Mouse (Mus musculus): ENCODE results near the gene Glp2r. TPM values are rescaled to one million over a fixed set of nuclear protein-coding genes. Genes with fewer than 3 reads are reported as not detected.

Gene Glp2r
- polyA plus RNA-seq, 1 experiment from 2014 or later, result 0.18 TPM

GRCm38 (mm10) chr11:67672140-67672539 lies 98.8 kb downstream of the Glp2r start:
- Histone ChIP-seq H3K27me3 (replicated peaks) (no peaks in the 10 kb centered on the region), H3K9ac (no peak overlapping the region), H3K9me3 (replicated peaks) (no peaks in the 10 kb centered on the region), H3K4me3 (no peak overlapping the region), H3K4me1 (no peaks in the 10 kb centered on the region), H3K36me3 (no peaks in the 10 kb centered on the region), H3K4me2 (no peak overlapping the region), H3K27ac (no peak overlapping the region)
- ATAC-seq, result no peak
- 51% methylated on average over 5 of the region's 5 CpGs for WGBS (ENCODE audit: insufficient replicate concordance)

DNA sequence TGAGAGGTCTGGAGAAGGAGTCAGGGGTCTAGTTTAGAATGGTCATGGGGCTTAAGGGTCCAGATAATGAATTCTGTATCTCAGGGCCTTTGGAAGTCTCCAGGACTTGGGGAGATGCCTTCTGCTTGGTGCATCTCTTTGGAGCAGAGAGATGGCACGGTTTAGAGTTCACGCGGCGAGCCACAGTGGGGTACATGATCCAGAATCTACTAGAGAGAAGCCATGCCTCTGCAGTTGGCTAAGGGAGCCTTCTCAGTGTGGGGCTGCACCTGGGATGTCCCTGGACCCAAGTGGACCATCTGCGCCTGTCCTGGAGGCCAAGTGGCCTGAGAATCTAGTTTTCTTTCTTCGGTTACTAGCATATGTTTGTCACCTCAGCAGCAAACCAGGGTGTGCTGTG lies 100.9 kb downstream of the Glp2r start:
- 87% methylated on average over 6 of the region's 6 CpGs for WGBS (ENCODE audit: insufficient replicate concordance)

DNA sequence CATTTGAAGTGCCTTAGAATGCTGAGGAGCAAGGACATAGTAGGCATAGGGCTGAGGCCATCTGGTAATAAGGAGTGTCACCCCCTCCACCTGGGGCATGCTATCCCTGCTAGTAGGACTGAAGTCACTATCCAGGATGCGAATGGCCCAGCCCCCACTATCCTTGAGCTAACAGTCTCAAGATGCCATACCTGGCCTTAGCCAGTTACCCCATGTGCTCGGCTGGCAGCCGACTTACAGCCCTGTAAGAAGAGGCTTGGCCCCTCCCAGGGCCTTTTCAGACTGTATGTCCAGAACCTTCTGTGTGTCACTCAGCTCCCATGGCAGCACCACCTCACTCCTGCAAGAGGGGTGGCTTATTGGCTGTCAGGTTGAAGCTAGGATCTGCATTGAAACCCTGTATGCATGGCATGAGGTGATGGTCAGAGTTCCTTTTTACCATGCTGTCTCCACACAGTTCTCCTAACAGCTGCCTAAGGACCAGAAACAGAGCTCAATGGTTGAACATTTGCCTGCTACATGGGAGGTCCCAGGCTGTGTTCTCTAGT lies 102.4 kb downstream of the Glp2r start:
- ATAC-seq, result no peak
- no peaks in the 10 kb centered on the region for H3K9me3 ChIP-seq (replicated peaks)
- no peak overlapping the region for H3K4me3 ChIP-seq
- H3K36me3 ChIP-seq, result no peaks in the 10 kb centered on the region
- WGBS (ENCODE audit: insufficient replicate concordance), result 65% methylated on average over 3 of the region's 3 CpGs
- no peak overlapping the region for H3K4me2 ChIP-seq
- H3K27me3 ChIP-seq (replicated peaks), result no peaks in the 10 kb centered on the region
- no peaks in the 10 kb centered on the region for H3K4me1 ChIP-seq
- no peak overlapping the region for H3K27ac ChIP-seq
- H3K9ac ChIP-seq, result no peak overlapping the region

More for the DNA sequence above, 100.9 kb downstream of the Glp2r start:
- Histone ChIP-seq H3K27me3 (replicated peaks) (no peaks in the 10 kb centered on the region), H3K4me1 (no peaks in the 10 kb centered on the region), H3K4me3 (no peak overlapping the region), H3K9me3 (replicated peaks) (no peaks in the 10 kb centered on the region), H3K4me2 (no peak overlapping the region), H3K36me3 (no peaks in the 10 kb centered on the region), H3K9ac (no peak overlapping the region), H3K27ac (no peak overlapping the region)
- ATAC-seq, result no peak

DNA sequence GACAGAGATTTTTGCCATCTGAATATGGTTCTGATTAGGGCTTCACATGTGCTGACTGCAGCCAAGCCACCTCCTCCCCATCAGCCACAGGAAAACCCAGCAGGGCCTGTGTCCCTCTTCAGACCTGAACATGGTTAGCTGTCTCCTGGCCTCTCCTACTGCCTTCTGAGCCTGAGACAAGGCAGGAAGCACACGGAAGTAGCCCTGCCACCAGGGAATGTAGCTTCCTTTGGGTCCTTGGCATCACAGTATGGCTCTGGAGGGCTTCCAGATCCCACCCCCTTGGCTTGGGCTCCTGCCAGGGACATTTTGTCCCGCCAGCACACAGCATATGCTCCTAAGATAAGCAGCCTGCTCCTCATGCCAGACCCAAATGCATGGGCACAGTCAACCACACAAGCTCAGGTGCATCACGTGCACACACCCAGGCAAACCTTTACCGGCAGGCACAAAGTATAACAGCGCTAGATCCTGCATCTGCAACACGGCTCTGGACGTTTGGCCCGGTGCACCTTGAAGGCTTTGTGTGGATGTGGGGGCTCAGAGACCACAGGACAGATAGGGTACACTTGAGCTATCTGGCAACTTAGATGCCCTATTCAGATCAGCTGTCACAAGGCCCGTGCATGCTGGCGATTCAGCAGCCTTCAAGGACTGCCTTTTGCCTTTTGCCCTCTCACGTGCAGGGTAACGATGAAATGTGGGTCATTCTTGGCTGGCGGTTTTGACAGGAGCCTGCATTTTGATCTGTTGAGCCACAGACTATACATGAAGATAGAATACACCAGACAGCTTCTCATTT lies 103.2 kb downstream of the Glp2r start:
- Histone ChIP-seq H3K4me2 (no peak overlapping the region), H3K36me3 (no peaks in the 10 kb centered on the region), H3K9me3 (replicated peaks) (no peaks in the 10 kb centered on the region), H3K4me1 (no peaks in the 10 kb centered on the region), H3K4me3 (no peak overlapping the region), H3K9ac (no peak overlapping the region), H3K27me3 (replicated peaks) (no peaks in the 10 kb centered on the region), H3K27ac (no peak overlapping the region)
- no peak for ATAC-seq
- 71% methylated on average over 13 of the region's 13 CpGs for WGBS (ENCODE audit: insufficient replicate concordance)

- Histone ChIP-seq H3K4me1 (no peaks in the 10 kb centered on the region), H3K27ac (no peak overlapping the region), H3K4me3 (no peak overlapping the region), H3K36me3 (no peaks in the 10 kb centered on the region), H3K9ac (no peak overlapping the region), H3K27me3 (replicated peaks) (no peaks in the 10 kb centered on the region), H3K4me2 (no peak overlapping the region), H3K9me3 (replicated peaks) (no peaks in the 10 kb centered on the region)
- 57% methylated on average over 5 of the region's 5 CpGs for WGBS (ENCODE audit: insufficient replicate concordance)
- no peak for ATAC-seq
These were observed 104.8 kb downstream of the Glp2r start for GRCm38 (mm10) chr11:67666129-67666528.

DNA sequence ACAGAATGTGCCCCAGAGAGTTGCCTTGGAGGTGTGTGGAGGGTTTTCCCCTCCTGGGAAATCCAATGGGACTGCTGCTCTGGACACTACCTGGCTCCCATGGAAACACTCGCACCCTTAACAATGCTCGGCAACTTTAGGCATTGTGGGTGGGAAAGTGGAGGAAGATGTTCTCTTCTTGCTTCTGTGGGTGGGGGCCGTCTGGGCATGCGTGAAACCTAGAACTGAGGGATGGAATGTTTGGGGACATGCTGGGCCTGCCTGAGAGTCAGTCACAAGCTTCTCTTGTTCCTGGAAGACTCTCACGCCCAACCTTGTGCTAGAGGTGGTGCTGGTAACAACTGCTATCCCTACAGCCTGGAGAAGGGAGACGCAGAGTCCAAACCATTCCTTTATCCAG lies 106.0 kb downstream of the Glp2r start:
- 69% methylated on average over 6 of the region's 6 CpGs for WGBS (ENCODE audit: insufficient replicate concordance)
- Histone ChIP-seq H3K4me1 (no peaks in the 10 kb centered on the region), H3K27ac (no peak overlapping the region), H3K4me2 (no peak overlapping the region), H3K9me3 (replicated peaks) (no peaks in the 10 kb centered on the region), H3K4me3 (no peak overlapping the region), H3K27me3 (replicated peaks) (no peaks in the 10 kb centered on the region), H3K36me3 (no peaks in the 10 kb centered on the region), H3K9ac (no peak overlapping the region)
- no peak for ATAC-seq

GRCm38 (mm10) chr11:67664261-67664660 lies 106.7 kb downstream of the Glp2r start:
- ATAC-seq, result no peak
- no peak overlapping the region for H3K4me3 ChIP-seq
- no peak overlapping the region for H3K4me2 ChIP-seq
- H3K9me3 ChIP-seq (replicated peaks), result no peaks in the 10 kb centered on the region
- H3K36me3 ChIP-seq, result no peaks in the 10 kb centered on the region
- H3K9ac ChIP-seq, result no peak overlapping the region
- no peaks in the 10 kb centered on the region for H3K27me3 ChIP-seq (replicated peaks)
- H3K4me1 ChIP-seq, result no peaks in the 10 kb centered on the region
- H3K27ac ChIP-seq, result no peak overlapping the region
- WGBS (ENCODE audit: insufficient replicate concordance), result 75% methylated on average over 3 of the region's 3 CpGs

GRCm38 (mm10) chr11:67663437-67663836 lies 107.5 kb downstream of the Glp2r start:
- Histone ChIP-seq H3K27ac (no peak overlapping the region), H3K36me3 (no peaks in the 10 kb centered on the region), H3K4me2 (no peak overlapping the region), H3K9ac (no peak overlapping the region), H3K27me3 (replicated peaks) (no peaks in the 10 kb centered on the region), H3K4me1 (no peaks in the 10 kb centered on the region), H3K4me3 (no peak overlapping the region), H3K9me3 (replicated peaks) (no peaks in the 10 kb centered on the region)
- ATAC-seq, result no peak
- 81% methylated on average over 4 of the region's 4 CpGs for WGBS (ENCODE audit: insufficient replicate concordance)

DNA sequence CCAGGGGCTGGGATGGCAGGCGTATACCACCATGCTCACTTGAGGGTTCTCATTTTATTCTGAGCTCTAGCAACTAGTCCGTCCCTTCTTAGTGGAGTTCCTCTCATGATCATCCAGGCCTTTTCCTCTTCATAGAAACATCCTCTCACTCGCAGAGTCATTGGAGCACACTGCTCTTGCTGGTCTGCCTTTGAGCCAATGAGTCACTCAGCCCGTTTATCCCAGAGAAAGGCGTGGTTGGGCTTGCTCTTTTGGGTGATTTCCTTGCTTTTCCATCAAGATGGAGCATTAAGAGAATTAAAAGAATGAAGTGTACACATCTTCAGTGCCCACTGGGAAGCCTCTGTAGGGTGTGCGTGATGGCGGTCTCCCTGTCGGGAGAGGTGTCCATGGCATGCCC lies 109.5 kb downstream of the Glp2r start:
- ATAC-seq, result no peak
- H3K9ac ChIP-seq, result no peak overlapping the region
- no peaks in the 10 kb centered on the region for H3K4me1 ChIP-seq
- WGBS (ENCODE audit: insufficient replicate concordance), result 78% methylated on average over 8 of the region's 8 CpGs
- H3K27me3 ChIP-seq (replicated peaks), result no peaks in the 10 kb centered on the region
- H3K9me3 ChIP-seq (replicated peaks), result no peaks in the 10 kb centered on the region
- H3K4me3 ChIP-seq, result no peak overlapping the region
- H3K27ac ChIP-seq, result no peak overlapping the region
- H3K36me3 ChIP-seq, result no peaks in the 10 kb centered on the region
- H3K4me2 ChIP-seq, result no peak overlapping the region

DNA sequence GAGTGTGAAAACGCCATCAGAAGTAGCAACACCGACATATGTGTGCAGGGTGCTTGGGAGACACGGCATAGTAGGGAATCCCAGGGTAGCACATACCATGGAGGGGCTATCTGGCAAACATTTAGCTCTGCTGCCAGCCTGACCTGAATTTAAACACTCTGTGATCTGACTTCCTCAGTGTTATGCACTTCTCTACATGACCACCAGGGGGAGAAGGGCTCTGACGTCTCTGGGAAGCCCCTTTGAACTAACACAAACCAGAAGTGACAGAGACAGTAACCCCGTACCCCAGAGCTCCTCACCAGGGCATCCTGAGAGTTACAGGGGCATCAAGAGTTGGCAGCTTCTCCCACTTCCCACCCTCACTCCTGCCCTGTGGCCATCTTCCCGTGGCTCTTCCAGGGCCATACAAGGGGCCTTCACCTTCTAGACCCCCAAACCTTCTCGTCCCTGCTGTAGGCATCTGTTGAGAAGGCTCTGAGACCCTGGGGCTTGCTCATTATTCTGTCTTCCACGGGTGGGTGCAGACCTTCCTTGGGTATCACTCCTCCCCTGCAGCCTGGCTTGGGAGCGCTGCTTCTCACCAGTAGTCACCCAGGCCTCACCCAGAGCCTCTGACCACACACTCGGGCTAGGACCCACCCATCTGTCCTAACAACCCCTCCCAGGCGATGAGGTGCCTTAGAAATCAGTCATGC lies 113.1 kb downstream of the Glp2r start:
- Histone ChIP-seq H3K27ac (no peak overlapping the region), H3K4me3 (no peak overlapping the region), H3K4me2 (no peak overlapping the region), H3K9me3 (replicated peaks) (no peaks in the 10 kb centered on the region), H3K4me1 (no peaks in the 10 kb centered on the region), H3K36me3 (no peaks in the 10 kb centered on the region), H3K9ac (no peak overlapping the region), H3K27me3 (replicated peaks) (no peaks in the 10 kb centered on the region; the same call in 1 of the 2 replicates)
- WGBS (ENCODE audit: insufficient replicate concordance), result 38% methylated on average over 11 of the region's 11 CpGs
- no peak for ATAC-seq

DNA sequence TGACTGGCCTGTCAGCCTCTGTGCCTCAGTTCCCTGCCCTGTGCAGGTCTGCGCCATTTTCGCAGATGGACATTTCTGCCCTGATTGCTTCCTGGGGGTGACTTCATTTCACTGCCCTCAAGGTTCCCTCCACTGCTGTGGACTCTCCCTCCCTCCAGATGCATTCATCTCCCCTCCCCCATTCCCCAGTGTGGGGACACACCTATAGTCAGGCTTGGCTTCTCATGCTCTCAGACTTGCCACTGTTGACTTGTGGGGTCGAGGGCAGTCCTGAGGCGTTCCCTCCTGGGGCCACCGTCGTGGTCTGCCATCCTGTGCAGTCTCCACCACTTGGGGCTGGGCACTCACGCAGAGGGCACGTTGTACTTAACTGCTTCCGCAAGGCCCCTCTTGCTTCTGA lies 114.1 kb downstream of the Glp2r start:
- H3K4me2 ChIP-seq, result no peak overlapping the region
- no peak for ATAC-seq
- no peaks in the 10 kb centered on the region for H3K9me3 ChIP-seq (replicated peaks)
- no peak overlapping the region for H3K4me3 ChIP-seq
- no peak overlapping the region for H3K9ac ChIP-seq
- no peaks in the 10 kb centered on the region for H3K36me3 ChIP-seq
- no peaks in the 10 kb centered on the region for H3K4me1 ChIP-seq
- H3K27ac ChIP-seq, result no peak overlapping the region
- WGBS (ENCODE audit: insufficient replicate concordance), result 72% methylated on average over 9 of the region's 9 CpGs
- no peaks in the 10 kb centered on the region; the same call in 1 of the 2 replicates for H3K27me3 ChIP-seq (replicated peaks)

DNA sequence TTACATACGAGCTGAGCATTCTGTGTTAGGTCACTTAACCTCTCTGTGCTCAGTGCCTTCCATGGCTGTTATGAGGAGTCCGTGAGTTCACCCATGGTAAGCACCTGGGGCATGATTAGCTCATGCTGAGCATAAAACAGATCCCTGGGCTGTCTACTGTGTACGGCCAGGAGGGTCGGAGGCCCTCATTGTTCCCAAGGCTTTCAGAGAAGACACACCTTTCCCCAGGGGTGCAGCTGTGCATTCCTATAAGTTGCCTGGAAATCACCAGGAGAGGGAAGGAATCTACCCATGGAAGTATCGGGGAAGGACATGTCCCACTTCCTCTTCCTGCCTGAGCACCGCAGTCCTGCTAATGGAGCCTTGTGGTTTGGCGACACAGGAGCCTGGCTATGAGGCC lies 114.6 kb downstream of the Glp2r start:
- Histone ChIP-seq H3K4me1 (no peaks in the 10 kb centered on the region), H3K36me3 (no peaks in the 10 kb centered on the region), H3K27ac (no peak overlapping the region), H3K27me3 (replicated peaks) (no peaks in the 10 kb centered on the region; the same call in 1 of the 2 replicates), H3K4me2 (no peak overlapping the region), H3K9me3 (replicated peaks) (no peaks in the 10 kb centered on the region), H3K4me3 (no peak overlapping the region), H3K9ac (no peak overlapping the region)
- no peak for ATAC-seq
- 50% methylated on average over 7 of the region's 7 CpGs for WGBS (ENCODE audit: insufficient replicate concordance)

Measured in liver, embryonic 12.5 days (tissue).